Mouse (Mus musculus): ENCODE results near the gene Zfp36l1. TPM values are rescaled to one million over a fixed set of nuclear protein-coding genes. Genes with fewer than 3 reads are reported as not detected.

The Zfp36l1 gene
- polyA plus RNA-seq, 1 experiment from 2014 or later = 79.7 TPM

DNA sequence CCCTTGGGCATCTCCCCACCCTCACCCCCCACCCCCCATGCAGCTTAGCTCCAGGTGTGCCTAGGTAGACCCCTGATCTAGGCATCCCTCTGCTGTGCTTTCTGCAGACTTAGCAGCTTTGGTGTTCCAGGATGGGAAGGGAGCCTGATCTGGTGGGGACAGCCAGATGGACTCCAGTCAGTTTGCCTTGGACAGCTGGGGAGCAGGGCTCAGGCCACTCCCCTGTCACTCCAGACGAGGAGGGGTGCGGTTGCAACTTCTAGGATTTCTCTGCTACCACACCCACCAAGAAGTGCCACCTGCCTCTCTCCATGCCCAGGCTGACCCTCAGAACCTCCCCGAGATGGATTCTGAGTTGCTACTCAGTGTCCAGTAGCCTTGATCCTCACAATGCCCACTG lies 11.4 kb upstream of the Zfp36l1 start:
- no peak overlapping the region for H3K9ac ChIP-seq (ENCODE audit: low read depth, low read length)
- peaks cover 44% of the 10 kb centered on the region for H3K4me1 ChIP-seq (ENCODE audit: control insufficient read depth, insufficient read depth, low read length)
- H3K4me2 ChIP-seq (ENCODE audit: low read depth, low read length) = no peak overlapping the region
- H3K27ac ChIP-seq (ENCODE audit: low read length) = peak overlapping the region; percentile 72
- 0 out of 2 replicates have a peak, but pooled peaks cover 3% of the 10 kb centered on the region for H3K36me3 ChIP-seq (ENCODE audit: control insufficient read depth, insufficient read depth, low read length)
- ATAC-seq = peak; percentile 27; the same call in 1 of the 2 replicates
- no peak overlapping the region for H3K4me3 ChIP-seq (ENCODE audit: low read length)
- no peaks in the 10 kb centered on the region for H3K27me3 ChIP-seq (replicated peaks; ENCODE audit: control insufficient read depth, insufficient read depth, low read length)
- 42% methylated on average over 3 of the region's 3 CpGs for WGBS
- no peaks in the 10 kb centered on the region for H3K9me3 ChIP-seq (ENCODE audit: control insufficient read depth, low read length)

DNA sequence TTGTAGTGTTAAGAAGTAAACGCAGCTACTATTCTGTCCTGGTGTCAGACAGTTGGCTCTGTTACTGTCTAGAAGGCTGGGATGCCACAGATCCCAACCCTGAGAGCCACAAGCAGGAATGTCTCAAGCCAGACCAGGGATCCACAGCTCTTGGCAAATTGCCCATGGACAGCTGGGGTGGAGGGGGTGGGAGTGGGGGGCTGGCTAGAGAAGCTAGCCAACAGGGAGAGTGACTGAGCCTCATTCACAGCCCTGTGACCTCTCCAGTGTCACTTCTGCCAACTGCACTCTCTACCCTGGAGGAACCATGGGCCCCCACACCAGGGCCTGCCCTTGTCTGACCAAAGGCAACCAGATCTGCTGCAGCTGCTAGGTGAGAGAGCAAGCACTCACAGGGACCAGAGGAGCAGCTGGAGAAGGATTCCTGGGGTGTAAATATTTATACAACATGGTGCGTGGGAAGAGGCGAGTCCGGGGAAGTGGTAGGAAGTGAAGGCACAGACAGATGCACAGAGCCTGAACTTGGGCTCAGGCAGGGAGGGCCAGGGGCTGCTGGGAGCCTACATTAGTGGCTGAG lies 10.5 kb upstream of the Zfp36l1 start:
- 15% methylated on average over 4 of the region's 4 CpGs for WGBS
- H3K36me3 ChIP-seq (ENCODE audit: control insufficient read depth, insufficient read depth, low read length) = 0 out of 2 replicates have a peak, but pooled peaks cover 3% of the 10 kb centered on the region
- H3K4me2 ChIP-seq (ENCODE audit: low read depth, low read length) = peak overlapping the region; percentile 9; the same call in 1 of the 2 replicates
- no peaks in the 10 kb centered on the region for H3K9me3 ChIP-seq (ENCODE audit: control insufficient read depth, low read length)
- 0 out of 2 replicates have a peak overlapping the region, but pooled peaks have one; percentile 30 for H3K9ac ChIP-seq (ENCODE audit: low read depth, low read length)
- H3K4me3 ChIP-seq (ENCODE audit: low read length) = no peak overlapping the region
- peak; percentile 83 for ATAC-seq
- H3K27me3 ChIP-seq (replicated peaks; ENCODE audit: control insufficient read depth, insufficient read depth, low read length) = no peaks in the 10 kb centered on the region
- H3K27ac ChIP-seq (ENCODE audit: low read length) = peak overlapping the region; percentile 88
- H3K4me1 ChIP-seq (ENCODE audit: control insufficient read depth, insufficient read depth, low read length) = peaks cover 50% of the 10 kb centered on the region

DNA sequence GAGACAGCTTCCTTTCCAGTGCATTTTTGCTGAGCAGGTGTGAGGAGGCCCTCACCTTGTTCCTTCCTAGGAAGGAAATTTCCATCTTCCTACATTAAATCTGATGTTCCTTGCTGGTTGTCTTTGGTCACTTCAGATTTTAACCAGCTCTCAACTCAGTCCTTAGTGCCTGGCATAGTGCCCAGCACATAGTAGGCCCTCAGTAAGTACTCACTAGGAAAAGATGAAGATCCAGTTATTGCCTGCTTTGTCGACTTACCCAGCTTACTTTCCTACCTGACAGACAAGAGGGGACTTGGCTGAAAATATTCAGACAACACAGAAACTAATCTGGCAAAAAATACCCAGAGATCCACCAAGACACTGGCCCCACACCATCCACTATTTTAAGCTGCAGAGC lies 8.6 kb upstream of the Zfp36l1 start:
- no peak for ATAC-seq
- Histone ChIP-seq H3K4me1 (ENCODE audit: control insufficient read depth, insufficient read depth, low read length) (peaks cover 54% of the 10 kb centered on the region), H3K9me3 (ENCODE audit: control insufficient read depth, low read length) (no peaks in the 10 kb centered on the region), H3K27ac (ENCODE audit: low read length) (no peak overlapping the region), H3K4me2 (ENCODE audit: low read depth, low read length) (no peak overlapping the region), H3K4me3 (ENCODE audit: low read length) (no peak overlapping the region), H3K36me3 (ENCODE audit: control insufficient read depth, insufficient read depth, low read length) (peaks cover 3% of the 10 kb centered on the region; the same call in 1 of the 2 replicates), H3K9ac (ENCODE audit: low read depth, low read length) (no peak overlapping the region), H3K27me3 (replicated peaks; ENCODE audit: control insufficient read depth, insufficient read depth, low read length) (no peaks in the 10 kb centered on the region)
- 67% methylated on average over 1 of the region's 1 CpGs for WGBS

DNA sequence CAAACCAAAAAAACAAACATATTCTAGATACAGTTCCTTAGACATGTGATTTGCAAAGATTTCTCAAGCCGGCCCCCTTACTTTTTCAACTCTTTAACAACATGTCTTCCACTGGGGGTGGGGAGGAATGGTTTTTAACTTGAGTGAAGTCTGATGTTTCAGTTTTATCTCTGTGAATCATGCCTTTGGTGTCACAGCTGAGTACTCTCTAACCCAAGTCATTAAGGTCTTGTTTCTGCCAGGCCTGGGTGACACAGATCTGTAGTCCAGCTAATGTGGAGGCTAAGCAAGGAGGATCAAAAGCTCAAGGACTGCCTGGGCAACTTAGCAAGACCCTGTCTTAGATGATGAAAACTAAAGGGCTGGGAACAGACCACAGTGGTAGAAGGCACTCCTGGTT lies 5.8 kb upstream of the Zfp36l1 start:
- no peaks in the 10 kb centered on the region for H3K27me3 ChIP-seq (replicated peaks; ENCODE audit: control insufficient read depth, insufficient read depth, low read length)
- H3K4me1 ChIP-seq (ENCODE audit: control insufficient read depth, insufficient read depth, low read length) = peaks cover 34% of the 10 kb centered on the region
- WGBS = 86% methylated on average over 1 of the region's 1 CpGs
- no peak overlapping the region for H3K27ac ChIP-seq (ENCODE audit: low read length)
- H3K9ac ChIP-seq (ENCODE audit: low read depth, low read length) = no peak overlapping the region
- H3K9me3 ChIP-seq (ENCODE audit: control insufficient read depth, low read length) = no peaks in the 10 kb centered on the region
- no peak for ATAC-seq
- H3K4me2 ChIP-seq (ENCODE audit: low read depth, low read length) = no peak overlapping the region
- peaks cover 3% of the 10 kb centered on the region; the same call in 1 of the 2 replicates for H3K36me3 ChIP-seq (ENCODE audit: control insufficient read depth, insufficient read depth, low read length)
- no peak overlapping the region for H3K4me3 ChIP-seq (ENCODE audit: low read length)

DNA sequence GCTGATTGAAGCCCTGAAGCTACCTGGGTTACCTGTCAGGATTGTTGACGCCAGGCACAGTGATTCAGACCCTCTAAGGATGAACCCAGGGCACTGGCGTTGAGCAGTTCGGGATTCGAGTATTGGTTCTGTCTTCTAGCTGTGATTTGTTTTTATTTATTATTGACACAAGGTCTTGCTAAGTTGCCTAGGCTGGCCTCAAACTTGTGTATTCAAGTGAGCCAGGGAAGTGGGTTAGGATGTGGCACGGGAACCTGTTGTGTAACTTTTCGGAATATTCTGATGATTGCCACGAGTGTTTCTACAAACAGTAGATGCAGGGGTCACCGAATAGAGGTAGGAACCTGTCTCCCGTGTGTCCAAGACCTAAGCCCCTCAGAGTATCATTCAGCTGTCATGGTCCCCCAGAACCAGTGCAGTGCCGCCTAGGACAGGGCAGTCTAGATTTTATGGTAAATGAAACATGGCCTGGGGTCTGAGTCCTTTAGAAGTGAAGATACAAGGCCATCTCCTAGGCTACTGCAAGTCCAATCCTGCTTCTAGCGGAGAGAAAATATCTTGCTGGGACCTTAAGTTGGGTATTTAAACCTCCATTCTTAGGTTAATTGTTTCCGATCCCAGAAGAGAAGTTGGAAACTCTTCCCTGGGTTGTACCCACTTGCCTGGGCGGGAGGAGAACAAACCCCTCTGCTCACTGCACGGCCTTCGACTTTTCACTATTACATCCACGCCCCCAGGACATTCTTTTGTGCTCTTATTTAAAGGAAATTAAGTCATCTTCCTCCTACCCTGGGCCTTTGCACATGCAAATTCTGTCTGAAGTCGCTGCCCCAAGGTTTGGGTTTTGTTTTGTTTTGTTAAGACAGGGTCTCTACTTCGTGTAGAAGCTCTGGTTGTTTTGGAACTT lies 3.6 kb upstream of the Zfp36l1 start:
- H3K9me3 ChIP-seq (ENCODE audit: control insufficient read depth, low read length) = no peaks in the 10 kb centered on the region
- peak overlapping the region; percentile 100 for H3K27ac ChIP-seq (ENCODE audit: low read length)
- H3K4me2 ChIP-seq (ENCODE audit: low read depth, low read length) = peak overlapping the region; percentile 92
- H3K4me3 ChIP-seq (ENCODE audit: low read length) = peak overlapping the region; percentile 90
- peaks cover 17% of the 10 kb centered on the region for H3K4me1 ChIP-seq (ENCODE audit: control insufficient read depth, insufficient read depth, low read length)
- H3K27me3 ChIP-seq (replicated peaks; ENCODE audit: control insufficient read depth, insufficient read depth, low read length) = no peaks in the 10 kb centered on the region
- no peak for ATAC-seq
- peak overlapping the region; percentile 91 for H3K9ac ChIP-seq (ENCODE audit: low read depth, low read length)
- WGBS = 43% methylated on average over 18 of the region's 18 CpGs
- peaks cover 3% of the 10 kb centered on the region; the same call in 1 of the 2 replicates for H3K36me3 ChIP-seq (ENCODE audit: control insufficient read depth, insufficient read depth, low read length)

DNA sequence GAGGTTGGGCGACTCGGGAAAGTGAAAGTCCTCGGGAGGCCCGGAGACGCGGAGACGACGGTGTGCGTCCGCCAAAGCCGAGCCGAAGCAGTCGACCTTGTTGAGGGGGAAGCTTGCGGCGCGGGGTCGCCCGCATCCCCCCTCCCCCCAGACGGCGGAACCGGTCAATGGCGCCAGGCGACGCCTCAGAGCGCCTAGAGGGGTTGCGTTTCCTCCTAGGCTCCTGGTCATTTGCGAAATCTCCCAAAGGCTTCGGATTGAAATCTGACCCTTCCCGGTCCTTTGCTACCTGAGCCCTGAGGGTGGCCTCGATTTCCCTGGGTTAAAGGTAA lies 3.0 kb upstream of the Zfp36l1 start:
- H3K36me3 ChIP-seq (ENCODE audit: control insufficient read depth, insufficient read depth, low read length) = peaks cover 3% of the 10 kb centered on the region; the same call in 1 of the 2 replicates
- H3K9ac ChIP-seq (ENCODE audit: low read depth, low read length) = peak overlapping the region; percentile 91
- peak overlapping the region; percentile 100 for H3K27ac ChIP-seq (ENCODE audit: low read length)
- H3K4me1 ChIP-seq (ENCODE audit: control insufficient read depth, insufficient read depth, low read length) = peaks cover 15% of the 10 kb centered on the region
- no peak; the same call in 1 of the 2 replicates for ATAC-seq
- H3K9me3 ChIP-seq (ENCODE audit: control insufficient read depth, low read length) = no peaks in the 10 kb centered on the region
- WGBS = under 1% methylated on average over 30 of the region's 30 CpGs
- peak overlapping the region; percentile 90 for H3K4me3 ChIP-seq (ENCODE audit: low read length)
- peak overlapping the region; percentile 92 for H3K4me2 ChIP-seq (ENCODE audit: low read depth, low read length)
- H3K27me3 ChIP-seq (replicated peaks; ENCODE audit: control insufficient read depth, insufficient read depth, low read length) = no peaks in the 10 kb centered on the region

DNA sequence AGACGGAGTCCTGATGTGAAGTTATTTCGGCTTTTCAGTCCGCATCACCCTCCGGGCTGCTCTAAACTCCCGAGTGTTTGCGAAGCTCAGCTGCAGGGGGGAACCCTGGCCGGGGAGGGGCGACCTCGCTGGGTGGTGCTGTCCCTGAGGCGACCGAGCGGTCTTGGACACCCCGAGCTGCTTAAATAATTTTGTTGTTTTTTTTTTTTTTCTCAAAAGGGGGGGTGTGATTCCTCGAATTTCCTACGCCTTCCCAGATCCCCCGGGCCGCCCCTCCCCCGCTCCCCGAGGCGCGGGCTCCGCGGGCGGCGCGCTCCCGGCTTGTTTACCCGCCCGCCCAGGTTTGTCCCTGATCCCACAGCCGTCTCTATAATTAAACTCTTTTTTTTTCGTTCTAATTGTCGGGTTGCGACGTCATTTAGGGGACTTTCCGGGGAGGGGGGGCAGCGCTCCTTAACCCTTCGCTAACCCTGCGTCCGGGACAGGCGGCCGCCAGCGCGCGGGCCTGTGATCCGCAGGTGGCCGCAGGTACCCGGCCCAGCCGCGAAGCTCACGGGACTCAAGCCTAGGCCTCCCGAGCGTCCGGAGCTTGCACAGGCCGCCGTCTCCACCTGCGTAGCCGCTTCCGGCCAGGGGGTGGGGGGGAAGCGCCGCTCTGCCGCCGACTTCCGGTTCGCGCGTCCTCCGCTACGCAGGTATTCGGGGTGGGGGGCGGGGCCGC lies 2.5 kb upstream of the Zfp36l1 start:
- Histone ChIP-seq H3K27me3 (replicated peaks; ENCODE audit: control insufficient read depth, insufficient read depth, low read length) (no peaks in the 10 kb centered on the region), H3K4me1 (ENCODE audit: control insufficient read depth, insufficient read depth, low read length) (peaks cover 15% of the 10 kb centered on the region), H3K4me3 (ENCODE audit: low read length) (peak overlapping the region; percentile 90), H3K9me3 (ENCODE audit: control insufficient read depth, low read length) (no peaks in the 10 kb centered on the region), H3K27ac (ENCODE audit: low read length) (peak overlapping the region; percentile 100), H3K4me2 (ENCODE audit: low read depth, low read length) (peak overlapping the region; percentile 92), H3K36me3 (ENCODE audit: control insufficient read depth, insufficient read depth, low read length) (peaks cover 3% of the 10 kb centered on the region), H3K9ac (ENCODE audit: low read depth, low read length) (peak overlapping the region; percentile 91)
- 0% methylated on average over 70 of the region's 71 CpGs for WGBS
- peak; percentile 72 for ATAC-seq

DNA sequence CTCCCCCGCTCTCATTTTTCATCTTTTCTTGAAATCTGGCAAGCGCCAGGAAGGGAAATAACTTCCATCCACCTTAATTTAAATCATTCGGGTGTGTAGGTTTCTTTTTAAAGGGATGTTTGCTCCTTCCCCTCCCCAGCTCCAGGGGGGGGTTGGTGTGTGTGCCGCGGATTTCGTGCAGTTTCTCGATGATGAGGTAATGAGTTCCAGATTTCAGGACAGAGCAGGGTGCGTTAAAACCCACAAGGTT lies 2.0 kb upstream of the Zfp36l1 start:
- Histone ChIP-seq H3K9me3 (ENCODE audit: control insufficient read depth, low read length) (no peaks in the 10 kb centered on the region), H3K9ac (ENCODE audit: low read depth, low read length) (peak overlapping the region; percentile 91), H3K27ac (ENCODE audit: low read length) (peak overlapping the region; percentile 100), H3K4me1 (ENCODE audit: control insufficient read depth, insufficient read depth, low read length) (peaks cover 15% of the 10 kb centered on the region), H3K27me3 (replicated peaks; ENCODE audit: control insufficient read depth, insufficient read depth, low read length) (no peaks in the 10 kb centered on the region), H3K4me3 (ENCODE audit: low read length) (peak overlapping the region; percentile 90), H3K36me3 (ENCODE audit: control insufficient read depth, insufficient read depth, low read length) (peaks cover 2% of the 10 kb centered on the region), H3K4me2 (ENCODE audit: low read depth, low read length) (peak overlapping the region; percentile 92)
- ATAC-seq = no peak; the same call in 1 of the 2 replicates
- 1% methylated on average over 8 of the region's 8 CpGs for WGBS
